Mouse (Mus musculus) heart, postnatal 0 days (tissue): ENCODE measurements at regions not wholly inside any gene's neighbourhood (a gene's known extent, or its start where the extent isn't known, plus 50 kb on each side); places are given as distances from the start of the nearest gene placed in this dataset.

ENCODE experiments used
- CTCF ChIP-seq: IDR thresholded peaks from 2 replicates; pipeline ENCODE4 v1.5.1; 2016; ENCODE audit warnings: antibody characterized with exemption, control low read depth, low read depth
- EP300 ChIP-seq: IDR thresholded peaks from 2 replicates; pipeline ENCODE4 v1.6.1; 2016; ENCODE audit warnings: antibody characterized with exemption, low read depth

GRCm38 (mm10) chr15:25563641-25564040 is 58.7 kb upstream of the Myo10 start:
- TF ChIP-seq CTCF (no peak), EP300 (no peak)
